Mouse (Mus musculus) frontal cortex, postnatal 14 days (tissue): ENCODE data around the gene Hist1h2bg.
"Not testable (repeated sequence)": the region's sequence is repeated elsewhere in the genome, so short reads cannot be mapped to it uniquely, and the experiment has no call there.

Source experiments
- DNase-seq, 2 experiments: peaks; one replicate each; pipeline ENCODE4 v3.0.0; 2022; ENCODE audit warnings: low spot score in 2 of 2

The Hist1h2bg gene

GRCm38 (mm10) chr13:23561883-23562659, 9.1 kb upstream of the Hist1h2bg start, which contains the start of gene Hist1h3e:
Gene Hist1h3e, minus strand, starts transcription at chr13:23562369.
- DNase-seq: peak; percentile 95

- no peak for DNase-seq
These were observed 8.3 kb upstream of the Hist1h2bg start for GRCm38 (mm10) chr13:23562699-23563462.

- DNase-seq: no peak
These were observed 6.7 kb upstream of the Hist1h2bg start for GRCm38 (mm10) chr13:23564482-23564881.

GRCm38 (mm10) chr13:23570261-23571021, 755 bp upstream of the Hist1h2bg start:
- not testable (repeated sequence) for DNase-seq

GRCm38 (mm10) chr13:23571504-23572217, 465 bp downstream of the Hist1h2bg start:
- DNase-seq: not testable (repeated sequence)

GRCm38 (mm10) chr13:23572218-23573033, 1.2 kb downstream of the Hist1h2bg start:
- DNase-seq: no peak

GRCm38 (mm10) chr13:23573034-23573897, 2.1 kb downstream of the Hist1h2bg start:
- DNase-seq: not testable (repeated sequence)

- DNase-seq: peak; percentile 91 to 96
These were observed 2.8 kb downstream of the Hist1h2bg start, which contains the start of the genes Hist1h2bf and Hist1h2ad for GRCm38 (mm10) chr13:23573898-23574524. Gene Hist1h2bf, minus strand, starts transcription at chr13:23574196. Gene Hist1h2ad, plus strand, starts transcription at chr13:23574381.

- not testable (repeated sequence) for DNase-seq
These were observed 3.5 kb downstream of the Hist1h2bg start for GRCm38 (mm10) chr13:23574546-23575170.

GRCm38 (mm10) chr13:23575271-23575851, 4.2 kb downstream of the Hist1h2bg start, which contains the start of gene Hist1h3d:
Gene Hist1h3d, plus strand, starts transcription at chr13:23575763.
- DNase-seq: peak in 1 of 2 experiments; percentile 53

- not testable (repeated sequence) for DNase-seq
These were observed 4.7 kb downstream of the Hist1h2bg start for GRCm38 (mm10) chr13:23575864-23576313.

- DNase-seq: no peak
These were observed 5.2 kb downstream of the Hist1h2bg start for GRCm38 (mm10) chr13:23576351-23576881.

- DNase-seq: no peak
These were observed 5.9 kb downstream of the Hist1h2bg start for GRCm38 (mm10) chr13:23576906-23577639.

GRCm38 (mm10) chr13:23577835-23578234, 6.6 kb downstream of the Hist1h2bg start:
- no peak for DNase-seq

- DNase-seq: peak; percentile 97
These were observed 10.4 kb downstream of the Hist1h2bg start, which contains the start of gene Hist1h4d for GRCm38 (mm10) chr13:23581408-23582218. Gene Hist1h4d, plus strand, starts transcription at chr13:23581598.
